Mouse (Mus musculus) lung, postnatal 10 days (tissue): ENCODE results near the gene Pnpla7.

ENCODE experiments used
- DNase-seq: peaks from one replicate; pipeline ENCODE4 v3.0.0; 2021

Pnpla7 gene

GRCm38 (mm10) chr2:25078967-25079366 is 103.1 kb downstream of the Pnpla7 start:
- no peak for DNase-seq

- DNase-seq = no peak
Observed at GRCm38 (mm10) chr2:25080076-25080475, 104.2 kb downstream of the Pnpla7 start, which contains the start of gene Entpd8. TSS of gene Entpd8 (plus strand) at chr2:25080304.

GRCm38 (mm10) chr2:25083697-25084096 is 107.9 kb downstream of the Pnpla7 start:
- no peak for DNase-seq

GRCm38 (mm10) chr2:25085571-25085970 is 109.7 kb downstream of the Pnpla7 start:
- no peak for DNase-seq

GRCm38 (mm10) chr2:25087842-25088241 is 112.0 kb downstream of the Pnpla7 start:
- DNase-seq = no peak

- DNase-seq = no peak
Observed at GRCm38 (mm10) chr2:25088636-25089035, 112.8 kb downstream of the Pnpla7 start.

GRCm38 (mm10) chr2:25094785-25095108 is 118.9 kb downstream of the Pnpla7 start:
- no peak for DNase-seq

- no peak for DNase-seq
Observed at GRCm38 (mm10) chr2:25095109-25095850, 119.4 kb downstream of the Pnpla7 start, which contains the start of gene Noxa1. TSS of gene Noxa1 (minus strand) at chr2:25095149.

- DNase-seq = no peak
Observed at GRCm38 (mm10) chr2:25098005-25098615, 122.3 kb downstream of the Pnpla7 start.

GRCm38 (mm10) chr2:25098956-25099355 is 123.1 kb downstream of the Pnpla7 start:
- DNase-seq = peak; percentile 76

GRCm38 (mm10) chr2:25099703-25100102 is 123.9 kb downstream of the Pnpla7 start:
- DNase-seq = no peak
